Mouse (Mus musculus) hindbrain, postnatal 0 days (tissue): Measurements from ENCODE around the gene Gnpat. TPM values are rescaled to one million over a fixed set of nuclear protein-coding genes. Genes with fewer than 3 reads are reported as not detected.

ENCODE experiments used
- ATAC-seq: fragments of 200-750 bp; cut with Nextera tagmentation; 2 replicates; pipeline ENCODE4 v1.8.0; 2017; ENCODE audit warnings: mild to moderate bottlenecking, moderate TSS enrichment, moderate library complexity
- DNase-seq: peaks from one replicate; pipeline ENCODE4 v3.0.0-alpha.2; 2015; ENCODE audit warnings: low spot score
- H3K27ac ChIP-seq: fragments of 300-500 bp; sonication (generic); 2 replicates; pipeline ENCODE4 v1.5.1; 2014; ENCODE audit warnings: mild to moderate bottlenecking
- H3K27me3 ChIP-seq: fragments of 300-500 bp; sonication (generic); 2 replicates; pipeline ENCODE4 v1.6.1; 2014; ENCODE audit warnings: low read length, mixed read lengths; ENCODE audit not compliant: insufficient read depth
- H3K36me3 ChIP-seq: fragments of 300-500 bp; sonication (generic); 2 replicates; pipeline ENCODE4 v1.6.1; 2014; ENCODE audit warnings: low read length, mixed read lengths; ENCODE audit not compliant: insufficient read depth
- H3K4me1 ChIP-seq: fragments of 300-500 bp; sonication (generic); 2 replicates; pipeline ENCODE4 v1.6.1; 2014; ENCODE audit warnings: antibody characterized with exemption, low read length, mixed read lengths; ENCODE audit not compliant: insufficient read depth
- H3K4me2 ChIP-seq: fragments of 300-500 bp; sonication (generic); 2 replicates; pipeline ENCODE4 v1.6.1; 2014; ENCODE audit warnings: low read depth, mild to moderate bottlenecking, low read length, moderate library complexity, mixed read lengths
- H3K4me3 ChIP-seq: fragments of 300-500 bp; sonication (generic); 2 replicates; pipeline ENCODE4 v1.5.1; 2014; ENCODE audit warnings: low read length
- H3K9ac ChIP-seq: fragments of 300-500 bp; sonication (generic); replicated peaks from 2 replicates; pipeline ENCODE4 v1.6.1; 2014; ENCODE audit warnings: mild to moderate bottlenecking, low read length, moderate library complexity, mixed read lengths
- H3K9me3 ChIP-seq: fragments of 300-500 bp; sonication (generic); 2 replicates; pipeline ENCODE4 v1.6.1; 2016; ENCODE audit warnings: low read length, mixed read lengths
- CTCF ChIP-seq: IDR thresholded peaks from 2 replicates; pipeline ENCODE4 v1.5.1; 2016; ENCODE audit warnings: antibody characterized with exemption, control low read depth, low read depth
- WGBS: fragments of 180-500 bp; shearing (Covaris S2); extraction: QIAGEN DNeasy Blood & Tissue Kit; methylation state at CpG from one replicate; pipeline ENCODE4 v1.1.7; 2014; 5-methylcytosine and 5-hydroxymethylcytosine counted together
- polyA plus RNA-seq: library from polyadenylated mRNA; unstranded; fragments of >200 nt; fragmentation: Nextera tagmentation; extraction: Ambion mirVana; gene quantifications from 2 replicates; pipeline ENCODE4 v1.2.1, GENCODE M21; 2015
- total RNA-seq: library from RNA; depleted of rRNA; stranded (reverse); fragments of >200 nt; gene quantifications from 2 replicates; pipeline ENCODE4 v1.2.3, GENCODE M21; 2014

The Gnpat gene
- total and polyA plus RNA-seq, 2 experiments from 2014 or later, result 47.2 to 53.5 TPM

DNA sequence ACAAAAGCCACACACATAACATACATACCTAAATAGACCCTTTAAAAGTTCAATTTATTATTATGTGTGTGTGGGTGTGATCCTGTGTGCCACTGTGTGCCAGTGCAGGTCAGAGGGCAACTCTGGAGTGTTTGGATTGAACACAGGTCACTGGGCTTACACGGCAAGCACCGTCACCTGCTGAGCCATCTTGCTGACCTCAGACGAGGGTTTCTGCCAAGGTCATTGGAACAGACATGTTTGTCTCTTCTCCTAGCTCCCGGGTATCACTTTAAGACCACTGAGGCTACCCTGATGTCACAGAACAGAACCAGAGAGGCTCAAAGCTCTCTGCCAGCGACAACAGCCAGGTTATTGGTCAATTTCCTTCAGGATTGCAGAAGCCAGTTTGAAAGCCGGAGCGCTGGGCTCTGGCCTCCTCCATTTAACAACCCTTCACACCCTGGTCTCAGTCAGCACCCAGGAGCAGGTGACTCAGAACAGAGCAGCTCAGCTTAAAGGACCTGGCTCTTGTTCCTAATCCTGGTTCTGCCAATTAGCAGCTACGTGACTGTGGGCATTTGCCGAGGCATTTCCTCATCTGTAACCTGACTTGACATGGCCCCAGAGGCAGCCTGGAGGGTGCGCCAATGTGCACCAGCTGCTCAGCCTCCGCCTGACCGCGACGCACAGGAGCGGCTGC, 61.3 kb downstream of the Gnpat start:
- peak; percentile 17 for DNase-seq
- Histone ChIP-seq H3K27ac (no peak overlapping the region), H3K4me1 (no peaks in the 10 kb centered on the region), H3K27me3 (no peaks in the 10 kb centered on the region), H3K9me3 (no peaks in the 10 kb centered on the region), H3K4me2 (no peak overlapping the region), H3K4me3 (no peak overlapping the region), H3K36me3 (no peaks in the 10 kb centered on the region), H3K9ac (no peak overlapping the region)
- no peak for ATAC-seq
- no peak for TF ChIP-seq CTCF
- WGBS, result 69% methylated on average over 15 of the region's 15 CpGs

DNA sequence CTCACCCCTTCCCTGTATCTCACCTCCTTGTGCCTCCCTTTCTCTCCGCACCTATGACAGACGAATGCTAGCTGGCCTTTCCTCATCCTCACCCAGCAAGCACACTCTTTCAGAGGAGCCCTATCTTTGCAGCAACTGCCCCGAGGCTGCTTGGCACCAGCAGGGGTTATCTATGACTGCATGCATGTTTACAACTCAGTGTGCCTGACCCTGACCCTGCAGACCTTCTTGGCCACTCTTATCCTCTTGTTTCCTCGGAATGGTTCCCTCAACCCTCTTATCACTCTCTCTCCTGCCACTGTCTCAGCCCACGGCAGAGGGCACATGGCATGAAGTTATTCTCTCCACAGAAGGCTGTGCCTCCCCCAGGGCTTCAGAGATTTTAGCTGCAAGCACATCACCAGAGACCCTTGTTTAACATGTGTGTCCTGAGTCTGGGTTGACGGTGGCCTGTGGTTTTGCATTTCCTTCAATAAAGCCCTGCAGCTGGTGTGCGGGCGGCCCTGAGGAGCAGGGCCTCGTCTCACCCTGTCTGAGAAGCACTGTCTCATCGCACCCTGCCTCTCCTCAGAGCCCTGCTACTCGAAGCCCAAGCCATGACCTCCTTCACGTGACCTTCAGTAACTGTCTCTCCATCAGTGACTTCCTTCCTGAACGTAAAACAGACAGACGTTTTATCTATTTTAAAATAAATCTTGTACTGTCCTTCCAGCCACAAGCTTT, 62.9 kb downstream of the Gnpat start:
- 77% methylated on average over 14 of the region's 14 CpGs for WGBS
- no peak for ATAC-seq

DNA sequence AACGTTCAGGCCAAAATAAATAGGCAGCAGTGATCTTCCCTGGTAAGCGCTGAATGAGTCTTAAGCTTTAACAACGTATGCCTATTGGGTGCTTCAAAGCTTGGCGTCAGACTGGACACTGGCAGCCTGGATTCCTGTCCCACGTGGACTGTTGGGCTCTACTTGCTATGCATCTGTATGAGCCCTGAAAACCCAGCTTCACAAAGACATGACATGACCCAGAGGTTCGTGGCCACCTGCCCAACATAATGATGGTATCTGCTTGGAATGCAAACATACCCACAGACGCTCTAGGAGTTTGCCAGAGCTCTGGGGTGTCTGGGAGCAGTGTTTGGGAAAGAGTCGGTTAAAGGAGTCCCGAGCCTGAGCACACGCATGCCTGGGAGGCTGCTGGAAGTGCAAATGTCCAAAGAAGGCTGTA, 63.5 kb downstream of the Gnpat start:
- Histone ChIP-seq H3K4me3 (no peak overlapping the region), H3K27ac (no peak overlapping the region), H3K9ac (no peak overlapping the region), H3K9me3 (no peaks in the 10 kb centered on the region), H3K36me3 (no peaks in the 10 kb centered on the region), H3K4me2 (no peak overlapping the region), H3K27me3 (no peaks in the 10 kb centered on the region), H3K4me1 (no peaks in the 10 kb centered on the region)
- ATAC-seq (peak; percentile 62; the same call in 1 of the 2 replicates), DNase-seq (peak; percentile 59)
- no peak for TF ChIP-seq CTCF
- WGBS, result 70% methylated on average over 10 of the region's 10 CpGs

More for the DNA sequence above, 62.9 kb downstream of the Gnpat start:
- H3K36me3 ChIP-seq, result no peaks in the 10 kb centered on the region
- H3K4me1 ChIP-seq, result no peaks in the 10 kb centered on the region
- H3K27me3 ChIP-seq, result no peaks in the 10 kb centered on the region
- TF ChIP-seq CTCF, result no peak
- H3K4me3 ChIP-seq, result no peak overlapping the region
- no peak for DNase-seq
- no peak overlapping the region for H3K9ac ChIP-seq
- H3K4me2 ChIP-seq, result no peak overlapping the region
- H3K27ac ChIP-seq, result no peak overlapping the region
- no peaks in the 10 kb centered on the region for H3K9me3 ChIP-seq

DNA sequence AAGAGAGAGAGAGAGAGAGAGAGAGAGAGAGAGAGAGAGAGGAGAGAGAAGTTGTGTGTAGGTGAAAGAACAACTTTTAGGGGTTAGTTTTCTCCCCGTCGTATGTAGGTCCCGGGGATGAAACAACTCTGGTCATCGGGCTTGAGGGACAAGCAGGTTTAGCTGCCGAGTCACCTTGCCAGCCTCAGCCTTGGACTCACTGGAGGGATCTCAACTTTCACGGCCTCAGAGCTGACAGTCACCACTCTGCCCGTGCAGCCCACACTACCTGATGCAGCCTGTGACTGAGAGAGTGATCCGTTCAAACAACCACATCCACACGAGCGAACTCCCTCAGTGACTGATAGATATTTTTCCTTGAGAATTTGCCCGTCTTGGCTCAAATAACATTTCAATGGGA, 66.2 kb downstream of the Gnpat start:
- Histone ChIP-seq H3K9ac (no peak overlapping the region), H3K36me3 (no peaks in the 10 kb centered on the region), H3K4me3 (no peak overlapping the region), H3K27me3 (no peaks in the 10 kb centered on the region), H3K9me3 (no peaks in the 10 kb centered on the region), H3K4me2 (no peak overlapping the region), H3K27ac (no peak overlapping the region), H3K4me1 (no peaks in the 10 kb centered on the region)
- DNase-seq (no peak), ATAC-seq (no peak)
- 89% methylated on average over 11 of the region's 11 CpGs for WGBS
- no peak for TF ChIP-seq CTCF

DNA sequence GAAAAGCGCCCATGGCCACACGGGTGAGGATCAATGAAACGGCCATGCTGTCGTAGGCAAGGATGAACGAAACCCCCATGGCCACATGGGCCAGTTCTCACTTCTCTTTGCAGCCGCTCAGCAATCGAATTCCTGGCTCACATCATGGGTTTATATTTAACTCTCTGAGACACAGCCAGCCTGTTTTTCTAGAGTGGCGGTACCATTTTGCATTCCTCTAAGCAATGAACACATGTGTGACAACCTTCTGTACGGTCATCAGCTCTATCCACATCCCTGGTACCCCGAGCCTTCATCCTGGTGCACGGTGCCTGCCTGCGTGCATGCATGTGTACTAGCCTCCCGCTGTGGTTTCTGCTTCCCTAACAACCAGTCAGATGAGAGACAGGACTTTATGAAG, 67.3 kb downstream of the Gnpat start:
- H3K4me2 ChIP-seq, result no peak overlapping the region
- no peak overlapping the region for H3K4me3 ChIP-seq
- H3K27ac ChIP-seq, result no peak overlapping the region
- no peaks in the 10 kb centered on the region for H3K36me3 ChIP-seq
- no peaks in the 10 kb centered on the region for H3K27me3 ChIP-seq
- ATAC-seq, result no peak
- no peaks in the 10 kb centered on the region for H3K4me1 ChIP-seq
- no peak overlapping the region for H3K9ac ChIP-seq
- no peak for DNase-seq
- H3K9me3 ChIP-seq, result no peaks in the 10 kb centered on the region
- TF ChIP-seq CTCF, result no peak
- WGBS, result 86% methylated on average over 13 of the region's 13 CpGs

DNA sequence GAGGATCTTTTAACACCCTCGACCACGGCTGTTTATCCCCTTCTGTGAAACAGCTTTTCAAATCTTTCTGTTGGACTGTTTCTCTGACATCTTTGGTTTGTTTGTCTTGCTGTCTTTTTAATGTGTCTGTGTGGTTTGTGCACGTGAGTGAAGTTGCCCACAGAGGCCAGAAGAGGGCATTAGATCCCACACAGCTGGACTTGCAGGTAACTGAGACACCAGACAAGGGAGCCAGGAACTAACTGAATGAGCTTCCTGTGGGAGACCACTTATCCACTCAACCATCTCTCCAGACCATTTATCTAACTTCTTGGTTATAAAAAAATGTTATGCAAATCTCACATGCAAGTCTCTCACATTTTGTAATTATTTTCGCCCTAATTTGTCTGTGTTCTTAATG, 67.8 kb downstream of the Gnpat start:
- 79% methylated on average over 4 of the region's 4 CpGs for WGBS
- no peak for DNase-seq
- Histone ChIP-seq H3K9me3 (no peaks in the 10 kb centered on the region), H3K9ac (no peak overlapping the region), H3K36me3 (no peaks in the 10 kb centered on the region), H3K4me1 (no peaks in the 10 kb centered on the region), H3K27ac (no peak overlapping the region), H3K4me2 (no peak overlapping the region), H3K27me3 (no peaks in the 10 kb centered on the region), H3K4me3 (no peak overlapping the region)
- TF ChIP-seq CTCF, result no peak
- ATAC-seq, result no peak

DNA sequence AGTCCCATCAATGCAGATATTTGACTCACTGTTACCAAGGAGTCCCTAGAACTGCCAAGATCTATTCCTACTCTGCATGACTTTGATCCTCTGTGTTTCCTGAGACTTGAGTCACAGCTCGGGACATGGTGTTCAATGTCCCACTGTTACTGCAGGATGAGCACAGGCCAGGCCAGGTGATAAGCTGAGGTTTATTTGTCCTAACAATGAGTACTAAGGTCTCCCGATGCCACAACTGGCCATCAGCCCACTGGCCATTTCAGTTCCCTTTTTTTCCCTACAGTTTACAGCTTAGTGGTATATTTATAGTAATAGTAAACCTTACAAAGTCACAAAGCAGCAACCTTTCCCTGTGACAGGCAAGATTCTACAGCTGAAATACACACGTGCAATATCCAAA, 69.6 kb downstream of the Gnpat start:
- Histone ChIP-seq H3K4me1 (no peaks in the 10 kb centered on the region), H3K4me3 (no peak overlapping the region), H3K9me3 (no peaks in the 10 kb centered on the region), H3K36me3 (no peaks in the 10 kb centered on the region), H3K9ac (no peak overlapping the region), H3K27me3 (no peaks in the 10 kb centered on the region), H3K4me2 (no peak overlapping the region), H3K27ac (no peak overlapping the region)
- ATAC-seq (no peak), DNase-seq (no peak)
- WGBS, result 72% methylated on average over 3 of the region's 3 CpGs
- no peak for TF ChIP-seq CTCF
